Mouse (Mus musculus) CD8-positive naive resting alpha-beta T cell, adult 57 days (primary cell): Measurements from ENCODE around the gene Fosb. TPM values are rescaled to one million over a fixed set of nuclear protein-coding genes. Genes with fewer than 3 reads are reported as not detected.

Source experiments
- total RNA-seq: library from RNA; stranded (reverse); gene quantifications from one replicate; pipeline ENCODE4 v1.2.4, GENCODE M21; 2023

The Fosb gene
- 1,017 TPM for total RNA-seq

GRCm38 (mm10) chr7:19309884-19310641 lies at the start of gene Fosb:
TSS of gene Fosb (minus strand) at chr7:19310051.

DNA sequence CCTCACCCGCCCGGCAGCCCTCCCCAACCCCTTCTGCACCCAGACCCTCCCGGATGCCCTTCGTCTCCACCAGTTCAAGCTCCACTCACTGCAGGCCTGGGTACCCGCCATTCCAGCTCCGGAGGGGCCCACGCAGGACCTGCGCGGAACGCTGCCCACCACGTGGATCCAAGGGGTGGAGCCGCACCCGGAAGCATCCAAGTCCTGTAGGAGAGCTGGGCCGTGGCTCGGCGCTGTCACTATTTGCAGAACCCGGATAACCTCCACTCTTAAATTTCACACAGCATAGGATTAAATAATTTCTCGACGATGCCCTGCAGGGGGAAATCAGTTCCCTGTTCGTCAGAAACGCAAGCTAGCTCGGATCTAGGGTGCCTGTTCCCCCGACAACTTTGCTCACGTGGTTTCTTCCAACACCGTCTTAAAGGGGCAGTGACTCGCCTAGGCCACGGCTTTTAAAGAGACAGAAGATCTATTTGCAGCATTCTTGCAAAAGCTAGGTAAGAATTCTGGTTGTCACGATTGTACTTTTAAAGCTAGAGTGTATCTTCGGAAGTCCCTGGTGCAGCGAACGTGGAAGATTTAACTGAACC lies 49.5 kb upstream of the Fosb start, which contains the start of the genes Cd3eap and Ppp1r13l:
Gene Cd3eap (minus strand): TSS at position 185 of the 593 bp plus-strand sequence.
Gene Ppp1r13l (plus strand): TSS at position 451 of the 593 bp plus-strand sequence.

DNA sequence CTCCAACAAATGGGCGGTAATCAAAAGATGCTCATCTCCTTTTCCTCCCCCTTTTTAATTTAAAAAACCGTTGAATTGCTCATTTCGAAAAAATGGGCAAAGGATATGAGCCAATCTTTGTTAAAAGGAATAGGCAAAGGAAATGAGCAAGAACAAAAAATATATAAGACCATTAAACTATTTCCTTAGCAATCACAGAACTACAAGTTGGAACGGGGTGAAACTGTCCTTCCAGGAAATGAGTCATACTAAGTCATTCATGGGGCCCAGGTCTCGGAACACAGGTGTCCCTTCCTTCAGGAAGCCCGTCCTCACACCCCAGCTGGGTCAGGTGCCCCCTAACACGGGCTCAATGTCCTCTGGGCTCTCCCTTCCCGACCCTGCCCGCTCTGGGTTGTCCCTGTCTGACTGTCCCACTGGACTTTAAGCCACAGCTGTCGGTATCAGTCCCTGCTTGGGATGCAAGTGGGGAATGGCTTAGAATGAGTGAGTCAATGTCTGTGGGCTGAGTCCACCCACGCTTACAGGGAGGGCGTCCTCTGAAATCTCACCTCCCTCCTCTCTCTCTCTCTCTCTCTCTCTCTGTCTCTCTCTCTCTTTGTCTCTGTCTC lies 34.5 kb upstream of the Fosb start, which contains the start of gene Ercc1:
Gene Ercc1 (plus strand): TSS at position 542 of the 611 bp plus-strand sequence.

GRCm38 (mm10) chr7:19282385-19282784 lies 27.5 kb downstream of the Fosb start, which contains the start of gene Rtn2:
TSS of gene Rtn2 (plus strand) at chr7:19282624.

DNA sequence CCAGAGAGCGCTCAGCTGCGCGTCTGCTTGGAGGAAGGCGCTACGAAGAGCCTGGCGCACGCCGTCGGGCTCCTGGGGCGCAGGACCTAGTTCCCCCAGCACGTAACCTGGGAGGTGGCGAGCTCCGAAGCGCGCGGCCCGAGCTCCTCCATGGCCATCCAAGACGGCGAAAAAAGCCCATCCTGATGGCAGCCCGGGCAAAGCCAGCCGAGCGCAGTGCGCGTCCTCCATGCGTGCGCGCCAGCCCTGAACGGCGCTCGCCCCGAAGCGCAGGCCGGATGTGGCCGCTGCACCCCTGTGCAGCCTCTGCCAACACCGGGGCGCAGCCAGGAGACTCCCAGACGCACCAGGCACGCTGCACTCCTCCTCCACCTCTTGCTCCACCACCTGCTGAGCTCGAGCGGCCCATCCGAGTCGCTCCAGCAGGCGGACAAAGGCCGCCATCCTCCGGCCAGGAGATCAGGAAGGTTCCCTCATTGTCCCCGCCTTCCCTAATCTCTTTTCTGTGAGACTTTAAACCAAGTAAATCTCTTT lies 30.2 kb downstream of the Fosb start, which contains the start of gene Ppm1n:
Gene Ppm1n (minus strand): TSS at position 484 of the 534 bp plus-strand sequence.

GRCm38 (mm10) chr7:19271238-19272172 lies 38.3 kb downstream of the Fosb start, which contains the start of gene Vasp:
TSS of gene Vasp (minus strand) at chr7:19271817.

Other genes starting within 250 kb of the Fosb start
- 1.5 TPM for gene Dmwd, start 233.8 kb downstream of the Fosb start, total RNA-seq
- gene Dmpk, start 226.2 kb downstream of the Fosb start, total RNA-seq: 1.5 TPM
- gene Six5, start 215.5 kb downstream of the Fosb start, total RNA-seq: 0.83 TPM
- gene Gm4969, start 191.7 kb downstream of the Fosb start, total RNA-seq: not detected
- 23.1 TPM for gene Fbxo46, start 190.2 kb downstream of the Fosb start, total RNA-seq
- gene Qpctl, start 160.8 kb downstream of the Fosb start, total RNA-seq: 11.3 TPM
- gene Snrpd2, start 160.3 kb downstream of the Fosb start, total RNA-seq: 88.9 TPM
- not detected for gene Gipr, start 143.9 kb downstream of the Fosb start, total RNA-seq
- 15.5 TPM for gene Eml2, start 133.6 kb downstream of the Fosb start, total RNA-seq
- not detected for gene Gpr4, start 97.5 kb downstream of the Fosb start, total RNA-seq
- gene Opa3, start 81.7 kb downstream of the Fosb start, total RNA-seq: 51.9 TPM
- gene Vasp, start 38.2 kb downstream of the Fosb start, total RNA-seq: 296 TPM
- 2.3 TPM for gene Ppm1n, start 30.0 kb downstream of the Fosb start, total RNA-seq
- gene Rtn2, start 27.4 kb downstream of the Fosb start, total RNA-seq: not detected
- 65.9 TPM for gene Ercc1, start 34.7 kb upstream of the Fosb start, total RNA-seq
- 12.8 TPM for gene Cd3eap, start 49.4 kb upstream of the Fosb start, total RNA-seq
- gene Ppp1r13l, start 49.7 kb upstream of the Fosb start, total RNA-seq: 1.6 TPM
- gene Ercc2, start 72.0 kb upstream of the Fosb start, total RNA-seq: 83.7 TPM
- gene Klc3, start 94.1 kb upstream of the Fosb start, total RNA-seq: 3.6 TPM
- not detected for gene Ckm, start 94.7 kb upstream of the Fosb start, total RNA-seq
- 26.6 TPM for gene Mark4, start 148.8 kb upstream of the Fosb start, total RNA-seq
- not detected for gene Exoc3l2, start 153.3 kb upstream of the Fosb start, total RNA-seq
- 3.8 TPM for gene Bloc1s3, start 198.3 kb upstream of the Fosb start, total RNA-seq
- 24.3 TPM for gene Trappc6a, start 198.3 kb upstream of the Fosb start, total RNA-seq
- gene Nkpd1, start 207.8 kb upstream of the Fosb start, total RNA-seq: not detected